Mouse (Mus musculus) fibroblast of lung, adult 2 months (primary cell): ENCODE data around the gene Mipep.
A peak's percentile ranks its signal among the peaks of the same experiment; 100 is the strongest.

Experiments used
- DNase-seq: peaks from one replicate; pipeline ENCODE4 v3.0.0-alpha.2; 2011; ENCODE audit warnings: low read depth

The Mipep gene

DNA sequence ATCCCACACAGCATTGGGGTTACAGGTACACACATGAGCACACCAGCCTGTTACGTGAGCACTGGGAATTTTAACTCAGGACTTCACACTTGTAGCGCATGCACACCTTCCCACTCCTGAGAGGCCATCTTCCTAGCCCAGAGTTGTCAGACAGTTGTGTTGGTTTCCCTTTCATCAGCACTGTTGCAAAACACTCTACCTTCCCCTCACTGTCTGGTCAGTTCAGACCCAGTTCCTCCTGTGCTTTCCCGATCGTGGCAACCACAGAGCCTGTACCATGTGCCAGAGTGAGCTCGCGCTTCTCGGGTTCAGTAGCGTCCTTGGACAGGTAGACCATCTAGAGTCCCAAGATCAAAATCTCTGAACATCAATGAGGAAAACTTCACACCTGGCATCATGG lies 27.1 kb upstream of the Mipep start:
- no peak for DNase-seq

DNA sequence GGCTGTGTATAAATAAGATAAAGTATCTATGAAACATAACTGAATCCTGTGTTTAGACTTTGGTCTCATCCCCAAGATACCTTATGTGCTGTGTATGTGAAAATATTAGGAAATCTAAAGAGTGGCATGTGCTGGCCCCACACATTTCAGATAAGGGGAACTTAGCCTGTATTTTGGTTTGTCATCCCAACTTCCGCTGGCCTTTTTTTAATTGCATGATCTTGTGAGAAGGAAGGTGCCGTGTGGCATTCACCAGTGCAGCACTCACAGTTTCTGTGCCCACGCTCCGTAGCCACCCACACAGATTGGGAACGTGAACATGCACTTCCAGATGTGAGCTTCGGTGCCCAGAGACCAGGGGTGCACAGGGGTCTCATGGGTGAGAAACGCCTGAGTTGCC lies 26.7 kb upstream of the Mipep start:
- no peak for DNase-seq

DNA sequence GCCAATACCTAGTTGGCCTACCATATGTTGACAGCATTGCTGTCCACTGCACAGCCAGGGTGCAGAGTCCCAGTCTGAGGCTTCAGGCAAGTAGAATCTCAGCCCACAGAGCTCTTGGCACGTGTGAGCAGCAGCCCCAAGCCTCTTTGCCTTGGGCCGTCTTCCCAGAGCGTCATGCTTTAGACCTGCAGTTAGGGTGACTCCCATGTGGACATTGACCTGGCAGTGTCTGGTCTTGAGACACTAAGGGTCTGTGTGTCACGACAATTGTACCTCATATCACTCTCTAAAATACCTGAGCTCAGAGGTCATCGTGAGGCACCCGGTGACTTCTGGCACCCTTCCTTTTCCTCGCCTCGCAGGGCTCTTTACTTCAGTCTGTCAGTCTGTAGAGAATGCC lies 25.3 kb upstream of the Mipep start:
- no peak for DNase-seq

DNA sequence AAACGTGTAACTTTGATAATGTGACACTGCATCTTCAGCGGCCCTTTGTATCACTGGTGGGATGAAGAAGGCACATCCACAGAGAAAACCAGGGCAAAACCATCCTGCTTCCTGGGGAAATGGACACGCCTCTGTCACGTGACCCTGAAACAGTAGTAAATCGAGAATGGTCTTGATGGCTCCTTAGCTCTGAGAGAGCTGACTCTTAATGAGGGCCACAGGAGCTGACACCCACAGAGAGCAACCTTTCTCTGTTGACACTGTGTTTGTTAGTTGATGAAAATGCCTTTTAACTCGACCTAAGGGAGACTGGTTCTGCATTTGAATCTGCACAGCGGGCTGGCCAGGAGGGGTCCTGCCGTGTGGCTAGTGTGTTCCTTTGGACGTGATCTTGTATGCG lies 22.6 kb upstream of the Mipep start:
- no peak for DNase-seq

DNA sequence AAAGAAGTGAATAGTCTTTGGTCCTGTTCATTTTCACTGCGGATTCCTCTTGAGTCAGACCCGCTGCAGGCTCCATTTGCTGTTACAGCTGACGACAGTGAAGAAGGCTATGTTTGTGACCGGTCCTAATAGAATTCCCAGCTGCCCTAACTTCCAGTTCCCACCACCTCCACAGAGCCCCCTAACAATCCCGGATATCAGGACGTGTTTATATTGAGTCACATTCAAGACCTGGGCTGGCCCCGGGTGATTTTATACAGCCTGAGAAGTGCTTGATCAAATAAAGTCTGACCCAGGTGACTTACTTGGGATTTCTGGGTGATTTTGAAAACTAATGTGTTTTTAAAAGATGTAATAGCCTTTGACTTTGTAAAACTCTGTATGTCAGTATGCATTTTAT lies 21.6 kb upstream of the Mipep start:
- no peak for DNase-seq

DNA sequence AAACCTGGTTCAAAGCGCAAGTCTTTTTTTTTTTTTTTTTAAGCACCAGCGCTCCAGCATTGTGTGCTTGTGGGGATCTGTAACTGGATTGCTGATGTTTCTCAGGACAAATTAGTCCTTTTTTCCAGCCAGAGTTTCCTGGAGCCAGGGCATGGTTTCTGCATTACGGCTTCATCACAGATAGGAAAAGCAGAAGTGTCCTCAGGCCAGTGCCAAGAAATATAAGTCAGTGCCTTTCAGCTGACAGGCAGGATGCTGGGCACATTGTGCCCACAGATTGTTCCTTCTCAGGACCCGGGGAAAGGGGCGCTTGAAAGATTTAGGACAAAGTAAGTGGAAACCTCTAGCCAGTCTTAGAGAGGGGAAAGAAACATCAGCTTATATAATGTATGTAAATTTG lies 20.6 kb upstream of the Mipep start:
- DNase-seq = no peak

DNA sequence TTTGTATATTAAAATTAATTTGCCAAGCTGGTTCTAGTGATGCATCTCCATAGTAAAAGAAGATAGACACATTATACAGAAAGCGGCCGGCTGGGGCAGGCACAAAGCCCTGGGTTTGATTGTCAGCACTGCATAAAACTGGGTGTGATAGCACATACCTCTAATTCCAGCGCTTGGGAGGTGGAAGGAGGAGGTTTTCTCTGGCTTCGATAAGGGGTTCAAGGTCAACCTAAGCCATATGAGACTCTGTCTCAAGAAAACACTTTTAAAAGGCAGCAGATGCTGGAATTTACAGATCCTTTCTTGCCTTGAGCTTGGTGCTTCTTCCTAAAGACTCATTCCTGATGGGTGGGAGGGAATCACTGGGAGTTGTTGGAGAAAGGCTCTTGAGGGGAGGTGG lies 19.8 kb upstream of the Mipep start:
- DNase-seq = no peak

DNA sequence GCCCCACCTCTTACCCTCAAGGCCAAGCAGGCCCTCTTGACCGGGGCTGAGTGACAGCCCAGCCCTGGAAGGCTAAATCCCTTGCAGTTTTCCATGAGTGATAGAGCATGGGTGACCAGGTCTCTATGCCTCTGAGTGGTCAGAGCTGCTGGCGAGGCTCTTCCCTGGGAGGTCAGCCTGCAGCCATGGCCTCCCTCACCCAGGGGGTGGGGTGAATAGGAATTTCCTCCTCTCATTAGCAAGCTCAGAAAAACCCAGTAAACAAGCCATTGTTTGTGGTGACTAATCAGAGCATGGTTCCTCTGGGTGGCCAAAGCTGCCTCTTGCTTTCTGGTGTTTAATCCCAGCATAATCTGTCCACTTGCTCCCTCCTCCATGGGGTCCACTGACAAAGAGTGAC lies 19.3 kb upstream of the Mipep start:
- DNase-seq = no peak

DNA sequence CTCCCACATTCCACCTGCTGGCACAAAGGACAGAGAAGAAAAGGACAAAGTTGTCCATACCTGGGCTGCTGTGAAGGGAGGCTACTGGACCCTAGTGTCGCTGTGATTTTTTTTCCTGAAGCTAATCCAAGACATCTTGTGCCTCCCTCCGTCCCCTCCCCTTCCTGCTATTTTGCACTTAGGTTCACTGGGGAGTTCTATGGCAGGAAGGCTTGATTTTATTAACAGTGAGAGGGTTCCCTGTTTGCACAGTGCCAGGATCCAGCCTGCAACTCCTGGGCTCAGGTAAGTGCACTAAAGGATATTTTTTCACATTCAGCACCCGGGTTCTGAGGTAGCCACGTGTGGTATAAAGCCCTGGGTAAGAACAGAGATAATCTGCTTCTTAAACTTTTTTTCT lies 16.5 kb upstream of the Mipep start, which contains the start of gene C1qtnf9:
Gene C1qtnf9 (plus strand): TSS at position 251 of the 400 bp plus-strand sequence.
- no peak for DNase-seq

DNA sequence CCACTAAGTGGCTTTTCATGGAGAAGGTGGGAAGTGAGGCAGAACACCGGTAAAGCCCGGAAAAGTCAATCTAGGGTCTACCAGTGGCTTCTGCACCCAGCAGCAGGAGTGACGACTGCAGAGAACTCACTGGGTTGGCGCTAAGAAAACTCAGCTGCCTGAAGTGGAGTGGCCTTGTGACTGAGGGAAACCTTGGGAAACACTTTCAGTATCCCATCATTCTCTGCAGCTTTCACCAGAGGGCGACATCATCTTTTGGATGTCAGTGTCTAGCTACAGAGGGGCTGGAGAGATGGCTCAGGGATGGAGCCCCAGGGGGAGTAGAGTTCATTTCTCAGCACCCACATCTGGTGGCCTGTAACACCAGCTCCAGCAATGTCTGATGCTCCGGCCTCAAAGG lies 15.0 kb upstream of the Mipep start:
- no peak for DNase-seq

DNA sequence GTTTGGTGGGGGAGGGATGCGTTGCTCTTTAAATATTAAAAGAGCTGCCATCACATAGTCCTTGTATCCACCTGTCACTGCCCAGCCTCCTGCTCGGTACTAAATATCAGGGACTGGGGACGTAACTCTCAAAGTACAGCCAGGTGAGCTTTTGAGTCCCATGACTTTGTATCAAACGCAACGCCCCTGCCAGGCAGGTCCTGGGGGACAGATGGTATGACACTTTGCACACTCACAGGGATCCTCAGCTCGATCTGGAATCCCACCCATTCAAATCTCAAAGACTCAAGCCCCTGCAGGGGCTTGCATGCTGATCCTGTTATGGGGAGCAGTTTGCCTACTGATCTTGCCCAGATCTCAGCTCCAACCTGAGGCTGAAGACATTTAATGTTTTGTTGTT lies 13.8 kb upstream of the Mipep start:
- DNase-seq = no peak

DNA sequence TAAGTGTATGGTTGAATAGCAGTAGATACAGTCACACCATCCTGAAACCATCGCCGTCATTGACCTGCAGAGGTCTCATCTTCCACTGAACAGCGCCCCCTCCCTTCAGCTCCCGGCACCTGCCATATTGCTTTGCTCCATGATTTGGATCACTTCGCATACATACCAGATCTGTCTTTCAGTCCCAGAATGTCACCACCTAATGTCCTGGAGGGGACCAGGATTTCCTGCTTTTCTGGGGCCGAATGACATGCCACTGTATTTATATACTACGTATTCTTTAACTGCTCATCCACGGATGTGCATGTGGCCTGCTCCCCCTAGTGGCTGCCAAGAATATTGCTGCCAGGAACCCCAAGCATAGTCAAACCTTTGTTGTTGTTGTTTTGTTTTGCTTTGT lies 13.3 kb upstream of the Mipep start:
- peak; percentile 27 for DNase-seq

DNA sequence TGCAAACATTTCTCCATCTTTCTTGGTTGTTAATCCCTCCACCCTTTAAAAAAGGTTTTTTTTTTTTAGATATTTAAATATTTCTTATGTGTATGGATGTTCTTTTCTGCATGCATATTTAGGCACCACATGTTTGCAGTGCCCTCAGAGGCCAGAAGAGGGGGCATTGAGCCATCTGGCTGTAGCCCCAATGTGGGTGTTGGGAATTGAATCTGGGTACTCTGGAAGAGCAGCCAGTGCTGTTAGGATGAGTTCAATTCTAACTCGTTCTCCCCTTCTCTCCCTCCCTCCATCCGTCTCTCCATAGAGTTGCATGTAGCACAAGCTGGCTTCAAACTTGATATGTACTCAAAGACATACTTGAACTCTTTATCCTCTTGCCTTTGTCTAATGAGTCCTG lies 10.9 kb upstream of the Mipep start:
- DNase-seq = no peak

DNA sequence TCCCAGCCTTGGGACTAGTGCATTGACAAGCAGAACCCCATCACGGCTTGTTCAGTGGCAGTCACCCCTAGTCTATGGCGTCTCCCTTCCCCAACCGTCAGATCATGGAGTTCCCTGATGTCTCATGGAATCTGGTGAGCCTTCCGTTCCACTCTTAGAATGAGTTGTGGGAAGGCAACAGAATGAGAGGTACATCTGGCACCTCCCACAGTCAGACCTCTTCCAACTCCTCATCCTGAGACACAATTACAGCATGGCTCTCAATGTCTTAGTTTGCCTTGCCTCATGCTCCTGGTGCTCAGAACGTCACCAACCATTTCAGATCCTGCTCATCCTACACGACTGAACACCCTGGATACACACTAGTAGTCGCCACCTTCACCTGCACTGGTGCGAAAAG lies 7.9 kb upstream of the Mipep start:
- DNase-seq = no peak

DNA sequence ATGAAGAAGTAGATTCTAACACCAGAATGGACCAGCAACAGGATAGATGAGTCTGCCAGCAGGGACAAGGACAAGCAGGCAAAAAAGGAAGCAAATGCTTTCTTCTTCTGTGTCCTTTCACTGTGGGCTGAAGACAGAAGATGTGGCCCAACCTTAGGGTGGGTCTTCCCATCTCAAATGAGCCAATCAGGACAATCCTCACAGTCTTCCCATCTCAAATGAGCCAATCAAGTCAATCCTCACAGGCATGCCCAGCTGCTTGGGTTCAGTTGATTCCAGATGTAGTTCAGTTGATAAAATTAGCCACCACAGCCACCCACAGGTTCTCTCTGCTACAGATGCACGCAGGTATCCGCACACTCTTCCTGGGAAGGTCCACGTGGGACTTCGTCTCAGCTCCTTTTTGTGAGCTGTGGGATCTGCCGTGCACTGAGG lies 6.9 kb upstream of the Mipep start:
- no peak for DNase-seq

DNA sequence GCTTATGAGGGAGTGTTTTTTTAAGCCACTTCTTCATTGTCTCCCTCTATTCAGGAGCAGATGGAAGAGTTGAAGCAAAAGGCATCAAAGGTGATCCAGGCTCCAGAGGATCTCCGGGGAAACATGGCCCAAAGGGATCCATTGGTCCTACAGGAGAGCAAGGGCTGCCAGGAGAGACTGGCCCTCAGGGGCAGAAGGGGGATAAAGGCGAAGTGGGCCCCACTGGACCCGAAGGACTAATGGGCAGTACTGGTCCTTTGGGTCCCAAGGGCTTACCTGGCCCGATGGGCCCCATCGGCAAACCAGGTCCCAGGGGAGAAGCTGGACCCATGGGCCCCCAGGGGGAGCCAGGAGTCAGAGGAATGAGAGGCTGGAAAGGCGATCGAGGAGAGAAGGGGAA lies 5.2 kb upstream of the Mipep start:
- no peak for DNase-seq

DNA sequence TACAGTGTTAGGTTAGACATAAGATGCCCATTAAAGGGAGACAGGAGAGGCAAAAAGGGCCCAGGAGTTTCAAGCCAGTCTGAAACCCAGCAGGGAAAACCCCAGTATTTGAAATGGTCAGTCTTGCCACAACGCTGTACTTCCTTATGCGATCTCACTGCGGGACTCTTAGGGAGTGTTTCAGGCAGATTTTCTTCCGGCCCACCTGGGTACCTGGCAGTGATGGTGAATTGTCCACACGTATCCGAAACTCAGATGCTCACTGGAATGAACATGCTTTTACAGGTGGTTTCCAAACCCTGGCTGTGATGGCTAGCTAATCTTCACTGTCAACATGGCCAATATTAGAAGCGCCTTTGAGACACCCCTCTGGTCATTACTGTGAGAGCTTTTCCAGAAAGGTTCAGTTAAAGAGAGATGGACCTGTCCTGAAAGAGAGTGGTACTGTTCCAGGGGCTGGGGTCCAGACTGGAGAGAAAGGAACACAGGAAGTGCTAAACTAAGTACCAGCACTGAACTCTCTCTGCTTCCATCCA lies 2.2 kb upstream of the Mipep start:
- DNase-seq = no peak

DNA sequence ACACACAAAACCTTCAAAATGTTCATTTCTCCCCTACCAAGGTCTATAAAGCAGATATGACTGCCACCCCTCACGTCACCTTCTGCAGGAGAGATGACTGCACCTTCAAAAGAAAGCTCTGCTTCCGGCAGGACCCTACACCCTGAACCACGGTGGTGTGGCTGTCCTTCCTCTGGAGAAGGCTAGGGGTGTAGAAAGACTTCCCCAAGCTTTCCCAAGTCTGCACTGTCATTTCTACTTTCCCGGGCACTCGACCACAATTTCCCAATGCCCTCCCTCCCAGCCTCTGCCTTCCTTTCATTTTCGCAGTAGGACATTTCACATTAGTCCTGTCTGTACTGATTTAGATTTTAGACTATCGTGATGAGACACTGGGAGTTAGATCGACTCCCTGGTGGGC lies 1.2 kb upstream of the Mipep start:
- no peak for DNase-seq

DNA sequence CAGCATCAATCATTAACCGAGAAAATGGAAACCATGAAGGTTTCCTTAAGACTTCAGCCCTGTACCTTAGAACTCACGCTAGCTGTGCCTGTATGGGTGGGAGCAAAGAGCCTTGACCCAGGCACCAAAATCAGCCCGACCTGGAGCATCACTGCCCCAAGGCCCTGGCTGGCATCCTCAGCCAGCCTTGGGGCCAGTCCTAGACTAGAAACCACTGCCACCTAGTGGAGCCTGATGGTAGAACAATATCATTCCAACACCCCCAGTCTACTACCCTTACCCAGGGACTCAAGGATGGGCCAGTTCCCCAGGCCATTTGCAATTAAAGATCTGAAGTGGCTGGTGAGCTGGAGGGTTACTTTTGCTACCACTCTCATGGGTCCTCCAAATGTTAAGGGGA lies 5.7 kb downstream of the Mipep start:
- DNase-seq = peak; percentile 9

DNA sequence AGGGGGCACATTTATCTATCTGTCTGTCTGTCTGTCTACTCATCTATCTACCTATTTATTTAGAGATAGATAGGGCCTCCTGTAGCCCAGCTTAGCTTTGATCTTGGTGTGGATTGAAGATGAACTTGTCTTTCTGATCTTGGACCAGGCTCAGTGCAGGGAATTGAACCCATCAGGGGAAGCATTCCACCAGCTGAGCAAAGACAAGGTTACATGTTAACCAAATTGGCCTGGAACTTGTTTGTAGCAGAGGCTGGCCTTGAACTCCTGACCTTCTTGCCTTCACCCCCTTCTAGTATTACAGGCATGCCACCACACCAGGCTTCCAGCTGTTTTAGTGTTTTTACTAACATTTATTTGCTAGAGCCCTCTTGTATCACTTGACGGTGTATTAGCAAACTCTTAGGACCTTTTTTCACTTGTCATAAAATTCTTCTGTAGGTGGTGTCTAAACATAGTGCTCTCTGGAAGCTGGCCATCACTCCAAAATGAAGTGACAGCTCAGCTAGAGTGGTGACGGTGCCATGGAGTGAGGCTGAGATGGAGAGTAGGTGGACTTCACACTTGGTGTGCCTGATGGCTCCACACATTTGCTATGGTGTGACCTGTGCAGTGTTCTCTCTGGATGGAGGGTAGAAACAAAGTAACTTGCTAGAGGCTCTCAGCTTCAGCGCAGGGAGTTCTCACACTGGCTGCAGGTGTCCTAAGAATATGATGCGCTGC lies 12.4 kb downstream of the Mipep start:
- no peak for DNase-seq

DNA sequence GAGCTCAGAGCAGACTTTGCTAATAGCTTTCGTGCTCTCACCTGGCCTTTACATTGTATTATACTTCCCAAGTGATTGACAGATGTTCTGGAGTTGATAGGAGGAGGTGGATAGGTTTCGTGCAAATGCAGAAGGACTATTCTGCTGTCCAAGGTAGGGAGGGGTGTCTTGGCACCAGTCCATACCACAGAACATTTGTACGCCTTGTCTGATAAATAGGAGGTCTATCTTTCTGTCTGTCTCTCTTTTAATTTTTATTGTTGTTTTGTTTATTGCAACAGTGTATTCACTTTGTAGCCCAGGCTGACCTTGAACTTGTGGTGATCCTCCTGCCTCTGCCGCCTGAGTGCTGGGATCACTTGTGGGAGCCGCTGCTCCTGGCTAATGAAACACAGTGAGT lies 13.2 kb downstream of the Mipep start:
- DNase-seq = no peak

DNA sequence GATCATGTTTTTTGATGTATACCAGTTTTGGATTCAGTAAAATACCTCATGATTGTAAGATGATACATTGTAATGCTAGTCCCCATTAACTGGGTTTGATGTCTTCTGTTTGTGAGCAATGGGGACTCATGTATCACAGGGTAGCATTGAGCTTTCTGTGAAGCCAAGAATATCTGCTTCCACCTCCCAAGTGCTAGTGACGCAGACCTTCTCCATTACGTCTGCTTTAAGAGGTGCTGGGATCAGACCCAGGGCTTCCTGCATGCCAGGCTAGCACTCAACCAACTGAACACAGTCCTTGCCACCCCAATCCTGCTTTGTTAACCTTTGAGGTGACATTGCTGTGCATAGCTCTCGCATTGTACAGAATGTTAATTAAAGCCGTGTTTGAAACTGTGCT lies 14.3 kb downstream of the Mipep start:
- DNase-seq = no peak

DNA sequence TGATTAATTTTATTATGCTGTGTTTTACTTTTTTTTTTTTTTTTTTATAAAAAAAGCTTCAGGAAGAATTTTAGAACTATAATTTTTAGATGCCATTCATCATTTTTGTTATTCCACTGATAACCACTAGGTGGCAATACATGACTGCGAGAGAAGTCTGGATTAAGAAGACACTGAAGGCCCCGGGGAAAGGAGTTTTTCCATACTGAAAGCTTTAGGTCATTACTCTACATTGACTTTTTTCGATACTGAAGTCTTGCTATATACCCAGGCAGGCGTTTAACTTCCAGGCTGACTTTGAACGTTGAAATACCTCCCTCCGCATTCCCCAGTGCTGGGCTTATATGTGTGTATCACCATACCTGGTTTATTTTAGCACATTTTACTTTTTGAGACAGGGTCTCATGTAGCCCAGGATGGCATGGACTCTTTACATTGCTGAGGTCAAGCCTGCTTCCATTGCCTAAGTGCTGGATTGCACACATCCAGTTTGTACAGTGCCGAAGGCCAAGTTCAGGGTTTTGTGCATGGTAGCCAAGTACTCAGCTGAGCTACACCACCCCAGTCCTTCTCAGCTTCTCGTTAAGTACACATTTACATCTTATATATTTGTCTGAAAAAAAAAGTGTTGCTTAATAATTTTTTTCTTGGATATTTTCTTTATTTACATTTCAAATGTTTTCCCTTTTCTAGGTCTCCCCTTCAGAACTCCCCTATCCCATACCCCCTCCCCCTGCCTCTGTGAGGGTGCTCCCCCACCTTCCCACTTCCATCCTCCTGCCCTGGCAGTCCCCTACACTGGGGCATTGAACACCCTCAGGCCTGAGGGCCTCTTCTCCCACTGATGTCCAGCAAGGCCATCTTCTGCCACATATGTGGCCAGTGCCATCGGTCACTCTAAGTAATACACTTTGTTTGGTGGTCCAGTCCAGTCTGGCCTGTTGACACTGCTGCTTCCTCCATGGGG lies 15.7 kb downstream of the Mipep start:
- no peak for DNase-seq
